Mouse (Mus musculus) kidney, postnatal 25 days (tissue): ENCODE measurements around the gene Ubqln4.
"Not testable (repeated sequence)": the region's sequence is repeated elsewhere in the genome, so short reads cannot be mapped to it uniquely, and the experiment has no call there.

Source experiments
- DNase-seq, 2 experiments: peaks; one replicate each; pipeline ENCODE4 v3.0.0; 2021; ENCODE audit warnings: mixed read lengths in 2 of 2

Ubqln4 gene

DNA sequence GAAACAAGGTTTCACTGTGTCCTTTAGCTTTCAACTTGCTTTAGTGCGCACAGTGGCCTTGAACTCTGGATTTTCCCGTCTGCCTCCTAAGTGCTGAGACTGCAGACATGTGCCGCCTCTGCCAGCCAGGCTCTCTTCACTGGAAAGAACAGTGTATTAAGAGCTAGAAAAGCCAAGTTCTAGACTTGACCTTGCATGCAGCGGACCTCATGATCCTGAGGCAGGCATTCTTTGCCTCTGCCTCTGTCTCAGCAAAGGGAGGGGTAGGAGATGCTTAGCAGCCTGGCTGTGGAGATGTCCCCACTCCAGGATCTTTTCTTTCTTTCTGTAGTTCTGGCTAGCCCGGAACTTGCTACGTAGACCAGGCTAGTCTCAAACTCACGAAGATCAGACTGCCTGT is 51.3 kb downstream of the Ubqln4 start:
- DNase-seq: no peak

DNA sequence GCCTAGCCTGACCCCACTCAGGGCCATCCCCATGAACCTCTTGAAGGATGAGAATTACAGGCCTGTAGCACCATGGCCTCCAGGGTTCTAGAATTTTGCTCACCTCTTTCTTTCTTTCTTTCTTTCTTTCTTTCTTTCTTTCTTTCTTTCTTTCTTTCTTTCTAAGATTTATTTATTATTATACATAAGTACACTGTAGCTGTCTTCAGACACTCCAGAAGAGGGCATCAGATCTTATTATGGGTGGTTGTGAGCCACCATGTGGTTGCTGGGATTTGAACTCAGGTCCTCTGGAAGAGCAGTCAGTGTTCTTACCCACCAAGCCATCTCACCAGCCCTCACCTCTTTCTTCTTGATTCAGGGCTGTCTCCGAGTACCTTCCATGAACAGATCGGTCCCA is 52.1 kb downstream of the Ubqln4 start, which contains the start of gene Arhgef2:
TSS of gene Arhgef2 (plus strand) at position 301 of the 400 bp plus-strand sequence.
- DNase-seq: not testable (repeated sequence)

DNA sequence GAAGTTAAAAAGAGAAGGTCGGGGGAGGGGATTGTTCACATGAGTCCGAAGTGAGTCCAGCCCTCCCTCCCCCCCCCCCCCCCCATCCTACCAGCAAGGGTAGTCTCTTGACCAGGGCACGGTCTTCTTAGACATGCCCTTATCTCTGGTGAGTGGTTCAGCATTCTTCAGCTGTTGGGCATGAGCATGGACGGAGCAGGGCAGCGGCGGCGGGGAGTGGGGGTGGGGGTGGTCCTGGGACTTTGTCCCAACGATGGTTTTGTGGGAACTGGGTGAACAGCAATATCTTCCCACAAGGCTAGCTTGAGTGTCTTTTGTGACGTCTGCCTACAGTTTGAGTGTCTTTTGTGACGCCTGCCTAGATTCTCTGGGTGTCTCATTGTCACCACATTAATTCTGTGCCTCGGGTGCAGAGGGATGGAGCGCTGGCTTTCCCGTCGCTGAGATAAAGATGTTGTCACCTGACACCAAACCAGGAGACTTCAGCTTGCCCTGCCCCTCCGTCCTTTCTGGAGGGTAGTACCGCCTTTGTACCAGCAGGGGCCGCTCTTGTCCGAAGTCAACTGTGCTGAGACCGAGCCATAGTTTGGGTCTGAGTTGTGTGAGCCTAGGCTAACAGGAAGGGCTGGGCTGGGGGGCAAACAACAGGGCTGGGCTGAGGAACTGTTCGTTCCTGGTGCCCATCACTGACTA is 53.7 kb downstream of the Ubqln4 start:
- DNase-seq: peak; percentile 84 to 88

DNA sequence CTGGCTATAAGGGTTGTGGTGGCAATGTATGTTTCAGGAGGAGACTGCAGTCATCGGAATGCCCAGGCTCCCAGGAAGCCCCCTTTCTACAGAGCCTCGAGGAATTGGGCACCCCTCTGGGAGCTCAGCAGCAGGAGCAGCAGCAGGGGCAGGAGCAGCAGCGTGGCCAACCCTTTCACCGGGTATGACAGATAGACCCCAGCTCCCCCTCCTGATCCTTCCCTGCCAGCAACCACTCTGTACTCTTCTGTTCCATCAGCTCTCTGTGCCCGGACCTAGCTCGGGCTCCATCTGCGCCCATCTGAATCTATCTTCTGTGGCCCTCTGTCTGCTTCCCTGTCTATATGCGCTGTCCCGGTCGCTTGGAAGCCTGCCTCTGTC is 54.2 kb downstream of the Ubqln4 start:
- no peak for DNase-seq

DNA sequence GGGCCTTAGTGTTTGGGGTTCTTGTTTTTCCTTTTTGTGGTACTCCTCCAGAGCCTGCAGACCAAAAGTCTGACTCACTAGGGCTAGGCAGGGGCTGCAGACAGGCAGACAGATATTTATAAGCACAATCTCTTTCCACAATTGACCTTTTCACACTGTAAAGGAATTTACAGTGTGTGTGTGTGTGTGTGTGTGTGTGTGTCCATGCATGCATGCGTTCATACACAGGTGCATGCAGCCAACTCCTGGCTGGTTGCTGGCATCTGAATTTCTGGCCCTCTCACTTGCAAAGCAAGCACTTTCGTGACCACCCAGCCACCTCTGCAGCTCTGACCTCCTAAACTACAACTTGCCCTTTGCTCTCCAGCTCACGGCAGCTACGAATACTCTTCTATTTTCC is 55.5 kb downstream of the Ubqln4 start:
- peak; percentile 43 to 69 for DNase-seq

DNA sequence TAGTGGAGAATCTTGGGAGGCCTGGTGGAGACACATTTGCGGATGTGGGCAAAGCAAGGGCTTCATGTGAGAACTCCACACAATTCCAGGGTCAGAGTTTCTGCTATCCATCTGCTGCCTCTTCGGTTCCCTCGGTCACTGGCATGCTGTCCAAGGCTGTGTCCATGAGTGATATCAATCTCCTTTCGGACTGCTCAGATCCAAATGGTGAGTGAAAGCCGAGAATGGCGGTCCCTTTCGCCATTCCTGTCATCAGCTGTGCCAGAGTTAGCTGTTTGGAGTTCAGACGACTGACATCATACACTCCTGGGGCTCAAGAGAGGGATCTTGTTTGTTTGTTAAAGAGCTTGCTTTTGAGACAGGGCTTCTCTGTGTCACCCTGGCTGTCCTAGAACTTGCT is 60.9 kb downstream of the Ubqln4 start:
- peak in 1 of 2 experiments; percentile 18 for DNase-seq

DNA sequence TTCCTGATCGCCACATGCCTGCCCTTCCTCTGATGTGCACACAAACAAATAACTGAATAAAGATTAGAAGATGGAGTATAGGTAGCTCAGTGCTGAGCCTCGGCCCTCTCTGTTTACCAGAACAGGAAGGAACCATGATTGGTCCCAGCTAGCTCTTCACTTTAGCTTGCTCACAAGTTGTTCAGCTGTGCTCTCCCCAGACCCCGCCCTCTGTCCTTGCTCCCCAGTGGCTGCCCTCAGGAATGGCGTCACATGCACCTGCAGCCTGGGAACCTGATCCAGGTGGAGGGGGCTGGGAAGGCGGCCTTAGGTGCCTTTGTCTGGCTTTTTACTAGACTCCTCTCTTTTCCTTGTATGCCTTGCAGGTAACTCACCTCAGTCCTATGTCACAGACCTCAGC is 61.6 kb downstream of the Ubqln4 start:
- peak; percentile 68 to 90 for DNase-seq

DNA sequence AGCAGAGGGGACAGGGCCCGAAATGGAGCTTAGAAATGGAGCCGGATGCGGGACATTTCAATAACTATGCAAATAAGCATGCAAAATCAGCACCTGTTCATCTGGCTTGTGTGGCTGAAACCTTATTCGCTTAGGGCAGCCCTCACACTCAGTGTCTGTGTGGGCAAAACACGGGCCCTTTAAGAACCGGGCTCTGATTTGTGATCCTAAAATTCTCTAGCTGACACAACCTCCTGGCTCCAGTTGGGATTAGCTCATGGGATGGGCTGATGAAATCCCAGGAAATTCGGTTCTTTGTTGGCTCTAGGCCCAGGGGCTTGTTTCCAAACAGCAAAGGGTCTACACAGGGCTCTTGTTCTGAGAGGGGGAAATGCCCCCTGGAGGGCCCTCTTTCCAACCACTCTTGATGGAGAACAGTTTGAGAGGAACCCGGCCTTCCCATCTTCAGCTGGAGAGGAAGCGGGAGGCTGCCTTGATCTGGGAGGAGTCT is 62.4 kb downstream of the Ubqln4 start:
- peak; percentile 26 to 47 for DNase-seq

DNA sequence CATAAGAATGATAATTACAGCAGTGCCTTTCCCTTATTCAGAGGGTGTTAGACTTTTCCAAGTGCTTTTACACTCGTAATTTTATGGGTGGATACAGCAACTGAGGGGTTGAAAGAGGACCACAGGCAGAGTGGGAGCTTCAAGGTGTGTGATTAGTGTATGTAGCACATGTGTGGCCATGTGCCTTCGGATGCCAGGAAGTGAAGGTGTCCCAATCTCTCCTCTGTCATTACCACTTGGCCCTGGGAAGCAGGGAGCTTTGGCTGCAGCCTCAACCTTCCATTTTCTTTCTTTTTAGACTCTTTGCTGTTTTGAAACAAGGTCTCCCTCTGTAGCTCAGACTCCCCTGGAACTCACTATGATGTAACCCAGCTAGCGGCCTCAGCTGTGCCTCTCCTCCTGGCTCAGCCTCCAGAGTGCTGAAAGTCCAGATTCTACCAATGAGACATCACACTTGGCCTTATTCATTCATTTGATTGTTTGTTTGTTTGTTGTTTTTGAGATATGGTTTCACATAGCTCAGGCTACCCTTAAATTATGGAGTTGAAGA is 63.5 kb downstream of the Ubqln4 start:
- DNase-seq: peak in 1 of 2 experiments; percentile 20

DNA sequence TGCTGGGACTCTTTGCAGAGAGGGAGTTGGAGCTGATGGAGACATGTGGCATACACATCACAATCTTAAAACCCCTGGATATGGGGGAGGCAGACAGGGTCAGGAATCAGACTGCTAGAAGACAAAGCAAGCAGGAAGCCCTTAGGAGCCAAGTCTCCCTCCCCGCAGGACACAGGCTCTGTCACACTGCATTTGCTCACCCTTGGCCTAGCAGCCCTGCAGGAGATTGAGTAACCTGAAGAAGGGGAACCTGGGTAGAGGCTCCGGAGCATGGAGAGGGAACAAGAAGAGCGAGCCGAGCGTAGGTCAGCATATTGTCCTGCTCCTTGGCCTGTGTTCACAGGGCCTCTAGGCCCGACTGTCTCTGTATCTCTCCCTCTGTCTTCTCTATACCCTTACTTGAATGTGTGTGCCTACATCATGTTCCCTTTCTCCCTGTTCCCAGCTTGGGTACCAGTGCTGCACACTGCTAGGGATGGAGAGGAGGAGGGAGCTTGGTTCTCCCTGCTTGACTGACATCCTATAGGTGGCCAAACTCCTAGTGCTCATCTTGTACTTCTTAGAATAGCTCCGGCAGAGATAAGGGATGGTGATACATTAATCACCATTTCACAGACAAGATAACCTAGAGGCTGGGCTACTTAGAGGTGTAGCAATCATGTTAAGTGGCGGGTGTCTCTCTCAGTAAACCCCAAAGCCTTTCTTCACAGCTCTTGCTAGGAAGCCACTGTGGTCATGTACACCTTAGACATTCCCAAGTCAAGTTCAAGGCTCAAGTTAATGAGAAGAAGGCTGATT is 64.7 kb downstream of the Ubqln4 start:
- peak; percentile 46 to 86 for DNase-seq
